Mouse (Mus musculus): ENCODE data around the gene Slc23a3.

- no peak for TF ChIP-seq POLR2A (IDR thresholded peaks at IDR 0.05; ENCODE audit: insufficient read length, low read depth)
- no peak for TF ChIP-seq POLR2AphosphoS2 (IDR thresholded peaks at IDR 0.05; ENCODE audit: insufficient read length, low read depth)
- TF ChIP-seq E2F4 (IDR thresholded peaks at IDR 0.05; ENCODE audit: insufficient read depth): no peak
- TF ChIP-seq CEBPB (IDR thresholded peaks at IDR 0.05; ENCODE audit: insufficient read depth, poor library complexity, severe bottlenecking): no peak
- no peak for TF ChIP-seq MYOG (IDR thresholded peaks at IDR 0.05; ENCODE audit: control insufficient read depth in 1 of 3, insufficient read depth in 1 of 3, insufficient read length in 2 of 3, low read depth in 2 of 3)
- TF ChIP-seq TCF3 (IDR thresholded peaks at IDR 0.05; ENCODE audit: insufficient read length, low read depth): no peak
- no peak for TF ChIP-seq MYOD1 (IDR thresholded peaks at IDR 0.05; ENCODE audit: control insufficient read depth in 1 of 3, insufficient read length in 2 of 3, low read depth in 2 of 3)
- no peak for TF ChIP-seq SRF (IDR thresholded peaks at IDR 0.05; ENCODE audit: control insufficient read depth, insufficient read length, low read depth)
- no peak for TF ChIP-seq USF1 (IDR thresholded peaks at IDR 0.05; ENCODE audit: low read depth)
- TF ChIP-seq REST (IDR thresholded peaks at IDR 0.05; ENCODE audit: insufficient read depth, insufficient read length): no peak
- no peak for TF ChIP-seq MAX (IDR thresholded peaks at IDR 0.05; ENCODE audit: low read depth)
Measured at GRCm38 (mm10) chr1:75128641-75129040, 5.0 kb downstream of the Slc23a3 start.
